Mouse (Mus musculus): ENCODE results near the gene Mnt. TPM values are rescaled to one million over a fixed set of nuclear protein-coding genes. Genes with fewer than 3 reads are reported as not detected.
A peak's percentile ranks its signal among the peaks of the same experiment; 100 is the strongest.

Gene Mnt
- total RNA-seq, 2 experiments from 2014 or later = 12.1 to 14.6 TPM

DNA sequence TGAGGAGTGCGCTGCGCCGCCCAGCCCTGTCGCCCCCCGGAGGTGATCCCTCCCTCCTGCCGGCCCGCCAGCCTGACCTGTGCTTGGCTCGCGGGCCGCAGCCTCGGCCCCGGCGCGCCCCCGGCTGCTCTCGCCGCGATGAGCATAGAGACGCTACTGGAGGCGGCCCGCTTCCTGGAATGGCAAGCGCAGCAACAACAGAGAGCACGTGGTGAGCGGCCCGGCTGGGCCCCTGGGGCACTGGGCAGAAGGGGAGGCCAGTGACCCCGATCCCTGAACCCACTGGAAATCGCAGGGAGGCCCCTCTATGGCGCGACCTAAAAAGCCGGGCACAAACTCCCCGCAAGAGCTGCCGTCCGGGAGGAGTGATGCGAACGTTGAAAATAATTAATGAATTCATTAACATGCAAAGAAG is 478 bp downstream of the Mnt start:
- peak; percentile 66 to 69 for DNase-seq
- intact Hi-C loops (cut with DNase I) = no loop called here

DNA sequence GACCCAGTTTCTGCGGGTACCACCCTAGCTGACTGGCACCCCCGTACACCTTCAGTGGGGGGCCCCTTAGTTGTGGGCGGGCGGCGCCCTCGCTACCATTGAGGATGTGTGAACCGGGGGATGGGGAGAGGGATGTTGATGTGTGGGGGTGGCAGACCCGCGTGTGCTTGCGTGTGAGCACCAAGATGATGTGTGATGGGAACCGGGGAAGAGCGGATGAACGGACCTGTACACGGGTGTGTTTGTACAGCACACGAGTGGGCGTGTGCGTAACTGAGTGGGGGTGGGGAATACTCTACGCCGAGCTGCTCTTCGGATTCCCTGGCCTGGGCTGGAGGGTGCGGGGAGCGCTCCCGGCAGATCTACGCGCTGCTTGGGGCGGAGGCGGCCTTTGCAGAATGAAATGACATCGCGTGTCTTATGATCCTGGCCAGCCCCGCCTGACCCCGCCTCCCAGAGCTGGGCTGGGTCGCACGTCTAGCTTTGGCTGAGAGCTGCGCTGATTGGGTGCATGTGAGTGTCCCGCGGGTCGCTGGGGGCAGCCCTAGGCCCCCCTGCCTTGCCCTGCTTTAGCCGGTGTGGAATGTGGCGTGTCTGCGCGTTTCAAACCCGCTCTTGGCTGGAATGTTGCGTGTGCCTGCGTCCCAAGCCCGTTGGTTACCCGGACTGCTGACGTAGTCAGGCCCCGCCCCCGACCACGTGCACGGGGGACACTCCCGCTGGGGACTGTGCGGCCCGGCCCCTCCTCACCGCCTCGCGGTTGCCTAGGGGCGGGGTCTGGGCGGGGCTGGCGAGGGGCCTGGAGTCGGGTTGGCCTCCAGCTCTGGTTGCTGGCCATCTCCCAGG is 1.1 kb downstream of the Mnt start:
- DNase-seq = peak; percentile 100
- intact Hi-C loops (cut with DNase I) = no loop called here

- peak; percentile 80 to 83 for DNase-seq
- intact Hi-C loops (cut with DNase I) = no loop called here
These were observed 1.9 kb downstream of the Mnt start for GRCm38 (mm10) chr11:74832503-74833143.

DNA sequence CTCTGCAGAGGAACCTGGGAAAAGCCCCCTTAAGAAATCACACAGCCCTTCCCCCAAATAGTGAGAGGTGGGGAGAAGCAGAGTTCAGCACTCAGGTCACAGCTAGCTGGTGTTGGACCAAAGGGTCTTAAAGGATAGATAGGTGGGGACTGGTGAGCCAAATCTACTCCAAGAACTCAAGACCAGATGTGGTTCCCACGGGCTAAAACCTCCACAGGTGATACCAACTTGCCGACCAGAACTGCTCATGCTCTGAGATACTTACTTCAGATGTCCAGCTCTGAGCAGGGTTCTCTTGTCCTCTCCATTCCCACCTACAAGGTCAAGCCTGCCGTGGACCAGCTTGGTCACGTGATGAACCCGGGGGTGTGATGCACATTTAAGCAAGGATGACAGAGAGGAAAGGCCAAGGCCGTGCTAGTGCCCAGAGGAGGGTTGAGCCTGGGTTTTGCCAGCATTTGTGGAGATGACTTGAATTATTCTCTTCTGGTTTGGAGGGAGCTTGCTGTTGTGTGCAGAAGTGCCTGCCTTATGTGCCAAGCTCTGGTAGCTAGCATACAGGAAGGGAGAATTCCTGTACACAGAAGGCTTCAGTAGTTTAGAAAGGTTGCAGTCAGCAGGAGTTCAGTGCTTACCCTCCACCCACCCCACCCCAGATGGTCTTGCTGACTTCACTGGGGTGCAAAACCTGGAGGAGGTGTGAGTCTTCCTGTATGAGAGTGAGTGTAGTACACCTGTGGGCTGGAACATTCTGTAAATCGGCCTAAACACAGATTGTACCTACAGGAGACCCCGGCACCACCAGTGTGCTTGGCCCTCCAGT is 3.0 kb downstream of the Mnt start:
- peak in 1 of 2 experiments; percentile 29 for DNase-seq
- intact Hi-C loops (cut with DNase I) = no loop called here

DNA sequence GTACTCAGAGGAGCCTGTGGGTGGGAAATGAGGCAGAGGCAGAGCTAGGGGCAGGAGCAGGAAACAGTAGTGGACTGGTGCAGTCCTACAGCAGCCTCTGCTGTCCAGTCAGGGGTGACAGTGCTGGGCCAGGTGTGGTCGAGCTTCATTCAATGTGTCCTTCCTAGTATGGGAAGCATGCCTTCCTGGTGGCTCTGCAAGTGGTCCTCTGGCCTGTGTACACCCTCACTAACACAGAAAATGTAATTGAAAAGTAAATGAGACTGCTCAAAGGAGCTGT is 3.6 kb downstream of the Mnt start:
- DNase-seq = peak in 1 of 2 experiments; percentile 18
- intact Hi-C loops (cut with DNase I) = no loop called here

- intact Hi-C loops (cut with DNase I) = no loop called here
- no peak for DNase-seq
These were observed 4.0 kb downstream of the Mnt start for GRCm38 (mm10) chr11:74834650-74835277.

DNA sequence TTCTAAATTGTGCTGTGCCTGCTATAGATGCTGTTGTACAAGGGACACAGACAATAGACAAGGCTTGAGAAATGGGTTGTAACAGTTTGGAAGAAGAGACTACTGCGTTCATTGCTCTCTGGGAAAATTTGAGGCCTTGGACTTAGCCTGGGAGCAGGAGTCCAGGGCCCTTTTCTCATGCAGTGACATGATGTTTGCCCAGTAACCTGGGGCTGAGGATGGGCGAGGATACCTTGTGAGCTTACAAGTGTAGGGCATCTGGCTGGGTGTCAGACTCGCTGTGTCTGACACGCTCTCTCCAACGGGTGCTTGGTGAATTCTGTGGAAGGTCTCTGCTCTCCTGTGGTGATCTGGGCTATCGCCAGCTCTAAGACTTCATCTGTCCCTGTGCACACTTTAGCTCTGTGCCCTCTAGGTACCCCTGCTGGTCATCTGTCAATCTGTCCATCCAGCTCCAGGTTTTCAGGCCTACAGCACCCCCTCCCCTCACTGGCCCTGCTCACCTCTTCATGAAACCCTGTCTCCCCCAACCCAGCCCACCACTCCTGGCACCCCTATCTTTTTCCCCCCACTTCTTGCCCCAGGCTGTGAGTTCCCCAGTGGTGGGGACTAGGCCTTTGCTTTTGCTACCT is 5.0 kb downstream of the Mnt start:
- intact Hi-C loops (cut with DNase I) = no loop called here
- DNase-seq = no peak

DNA sequence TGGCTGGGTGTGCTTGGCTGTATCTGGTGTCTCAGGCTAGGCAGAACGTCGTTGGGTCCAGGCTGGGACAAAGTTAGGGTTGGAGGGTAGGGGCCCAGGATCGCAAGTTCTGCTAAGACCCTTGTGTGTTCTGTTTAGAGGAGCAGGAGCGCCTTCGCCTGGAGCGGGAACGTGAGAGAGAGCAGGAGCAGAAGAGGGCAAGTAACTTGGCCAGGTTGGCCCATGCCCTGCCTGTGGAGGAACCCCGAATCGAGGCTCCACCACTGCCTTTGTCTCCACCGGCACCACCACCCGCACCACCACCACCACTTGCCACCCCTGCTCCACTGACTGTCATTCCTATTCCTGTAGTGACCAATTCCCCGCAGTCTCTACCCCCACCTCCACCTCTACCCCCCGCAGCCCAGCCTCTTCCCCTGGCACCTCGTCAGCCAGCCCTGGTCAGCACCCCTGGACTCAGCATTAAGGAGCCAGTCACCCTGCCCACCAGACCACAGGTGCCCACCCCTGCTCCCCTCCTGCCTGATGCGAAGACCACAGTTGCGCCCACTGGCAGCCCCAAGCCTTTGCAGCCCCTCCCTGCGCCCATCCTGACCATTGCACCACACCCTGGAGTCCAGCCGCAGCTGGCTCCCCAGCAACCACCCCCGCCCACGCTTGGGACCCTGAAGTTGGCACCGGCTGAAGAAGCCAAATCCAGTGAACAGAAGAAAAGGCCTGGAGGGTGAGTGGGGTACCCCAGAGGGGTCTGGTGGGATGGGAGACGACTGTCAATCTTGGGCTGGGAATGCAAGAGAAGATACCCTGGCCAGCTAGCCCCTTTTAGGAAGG is 5.7 kb downstream of the Mnt start:
- intact Hi-C loops (cut with DNase I) = no loop called here
- no peak for DNase-seq

DNA sequence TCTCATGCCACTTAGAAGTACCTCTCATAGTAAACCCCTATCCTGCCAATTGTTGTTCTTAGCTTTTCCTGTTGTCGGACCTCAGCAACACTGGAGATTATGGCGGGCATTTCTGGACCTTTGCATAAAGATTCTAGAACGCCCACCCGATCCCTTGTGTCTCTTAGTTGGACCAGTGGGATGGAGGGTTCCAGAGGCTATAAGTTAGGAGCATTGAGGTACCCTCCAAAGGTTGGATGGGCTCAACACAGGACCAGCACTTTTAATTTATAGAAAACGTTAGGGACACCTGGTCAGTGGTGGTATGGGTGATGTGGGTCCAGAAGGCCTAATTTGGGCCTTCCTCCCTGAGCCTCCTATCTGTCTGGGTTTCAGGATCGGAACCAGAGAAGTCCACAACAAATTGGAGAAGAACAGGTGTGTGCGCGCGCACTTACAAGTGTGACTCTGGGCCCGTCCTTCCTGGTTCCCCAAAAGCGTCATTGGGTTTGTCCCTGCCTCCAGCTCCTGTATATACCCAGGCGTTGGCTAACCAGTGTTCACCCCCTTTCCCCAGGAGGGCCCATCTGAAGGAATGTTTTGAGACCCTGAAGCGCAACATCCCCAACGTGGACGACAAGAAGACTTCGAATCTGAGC is 6.5 kb downstream of the Mnt start:
- intact Hi-C loops (cut with DNase I) = no loop called here

DNA sequence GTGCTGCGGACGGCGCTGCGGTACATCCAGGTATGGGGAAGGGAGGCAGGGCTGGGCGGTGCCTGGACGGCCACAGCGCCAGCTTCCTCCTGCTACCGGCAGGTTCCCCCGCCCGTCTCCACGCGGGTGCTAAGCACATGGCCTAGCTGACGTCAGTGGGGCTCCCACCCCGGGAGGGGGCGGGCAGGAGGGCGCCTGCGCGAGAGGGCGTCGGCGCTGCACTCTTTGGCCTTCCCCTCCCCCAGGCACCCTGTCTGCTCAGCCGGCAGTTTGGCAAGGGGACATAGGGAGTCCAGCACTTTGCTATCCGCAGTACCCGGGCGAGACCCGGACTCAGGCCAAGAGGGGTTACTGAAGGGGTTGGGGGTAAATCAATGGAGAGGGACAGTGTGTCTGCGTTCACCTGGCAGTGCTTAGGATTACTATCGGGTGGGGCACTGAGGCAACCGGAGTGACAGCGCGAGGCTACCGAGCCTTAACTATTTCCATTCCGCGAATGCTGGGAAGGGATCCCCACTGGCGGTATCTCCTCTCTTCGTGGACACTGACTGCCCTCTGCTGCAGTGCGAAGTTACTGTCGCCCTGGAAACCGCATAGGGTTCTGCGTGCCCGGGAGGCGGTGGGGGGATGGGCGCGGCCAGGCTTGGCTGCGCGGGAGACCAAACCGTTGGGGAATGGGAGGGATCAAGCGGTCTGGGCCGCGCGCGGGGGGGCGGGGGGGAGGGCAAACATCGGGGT is 7.1 kb downstream of the Mnt start:
- intact Hi-C loops (cut with DNase I) = loop anchor here (1.0 kb wide), 1 partner anchor 8 kb away; the partner anchor contains the start of gene Mnt
- peak; percentile 97 to 98 for DNase-seq

More for the DNA sequence above, 6.5 kb downstream of the Mnt start:
- no peak for DNase-seq

DNA sequence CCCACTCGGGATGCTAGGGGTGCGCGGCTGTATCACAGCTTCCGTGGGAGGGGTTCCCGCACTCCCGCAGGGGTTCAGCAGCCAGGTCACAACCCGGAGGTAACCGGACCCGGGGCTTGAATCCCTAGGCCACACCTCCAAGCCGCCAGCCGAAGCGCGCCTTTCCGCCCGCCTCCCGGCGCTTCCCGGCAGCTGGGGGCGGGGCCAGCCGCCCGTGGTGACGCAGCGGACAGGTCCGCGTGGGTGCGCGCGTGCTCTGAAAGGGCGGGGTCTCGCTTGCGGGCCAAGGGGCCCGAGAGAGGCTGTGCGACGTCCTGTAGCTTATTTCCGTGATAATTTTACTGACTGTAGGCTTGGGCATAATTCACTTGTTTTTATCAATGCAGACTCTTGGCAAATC is 7.7 kb downstream of the Mnt start:
- intact Hi-C loops (cut with DNase I) = loop anchor here (1.0 kb wide), 1 partner anchor 8 kb away; the partner anchor contains the start of gene Mnt
- peak; percentile 96 to 97 for DNase-seq

DNA sequence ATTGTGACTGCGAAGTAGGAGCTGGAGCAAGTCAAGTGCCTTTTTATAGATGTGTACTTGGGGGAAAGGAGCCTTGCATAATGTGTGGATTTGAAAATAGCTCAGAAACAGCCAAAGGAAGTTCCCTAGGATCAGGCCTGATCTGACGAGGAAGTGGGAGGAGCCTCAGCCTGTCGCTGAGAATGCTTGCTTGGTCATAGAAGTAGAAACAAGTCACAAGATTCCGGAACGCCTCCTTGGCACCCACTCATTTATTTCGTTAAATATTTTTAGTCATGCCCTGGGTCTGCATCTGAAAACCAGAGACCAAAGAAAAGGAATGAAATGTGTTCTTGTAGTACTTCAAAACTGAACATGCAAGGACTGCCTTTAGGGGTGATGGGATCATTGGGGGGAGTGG is 8.3 kb downstream of the Mnt start:
- intact Hi-C loops (cut with DNase I) = loop anchor here (1.0 kb wide), 1 partner anchor 9 kb away; the partner anchor contains the start of gene Mnt

GRCm38 (mm10) chr11:74839860-74840715 is 9.4 kb downstream of the Mnt start:
- intact Hi-C loops (cut with DNase I) = no loop called here
- DNase-seq = no peak

More for the DNA sequence above, 8.3 kb downstream of the Mnt start:
- DNase-seq = peak; percentile 73 to 77

DNA sequence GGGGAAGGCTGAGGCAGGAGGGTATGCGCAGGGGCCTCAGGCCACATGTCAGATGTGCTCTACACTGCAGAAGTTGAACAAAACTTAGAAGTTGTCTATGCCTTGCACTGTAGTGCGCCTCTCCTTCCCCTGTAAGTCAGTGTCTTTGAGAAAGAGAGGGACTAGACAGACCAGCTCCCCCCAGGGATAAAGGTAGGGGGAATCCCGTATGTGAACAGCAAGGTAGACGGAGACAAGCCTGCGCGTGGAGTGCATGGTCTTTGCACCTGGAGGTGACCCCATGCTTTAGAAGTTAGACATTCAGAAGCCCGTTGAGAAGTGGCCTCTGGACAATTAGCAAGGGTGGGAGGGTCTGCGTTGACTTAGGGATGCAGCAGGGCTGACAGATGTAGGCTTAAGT is 10.0 kb downstream of the Mnt start:
- peak in 1 of 2 experiments; percentile 7 for DNase-seq
- intact Hi-C loops (cut with DNase I) = no loop called here

GRCm38 (mm10) chr11:74841366-74841765 is 10.6 kb downstream of the Mnt start:
- intact Hi-C loops (cut with DNase I) = no loop called here
- peak; percentile 40 to 51 for DNase-seq

DNA sequence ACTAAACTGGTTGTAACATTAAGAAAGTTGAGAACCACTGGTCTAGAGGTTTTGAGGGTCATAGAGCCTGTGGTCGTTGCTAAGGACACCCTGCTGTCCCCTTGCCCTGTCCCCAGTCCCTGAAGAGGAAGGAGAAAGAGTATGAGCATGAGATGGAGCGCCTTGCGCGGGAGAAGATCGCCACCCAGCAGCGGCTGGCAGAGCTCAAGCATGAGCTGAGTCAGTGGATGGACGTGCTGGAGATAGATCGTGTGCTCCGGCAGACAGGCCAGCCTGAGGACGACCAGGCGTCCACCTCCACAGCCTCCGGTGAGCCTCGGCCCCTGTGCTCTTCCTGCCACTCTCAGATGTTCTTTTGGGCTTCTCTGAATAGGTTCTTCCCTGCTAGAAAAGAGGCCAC is 11.3 kb downstream of the Mnt start:
- intact Hi-C loops (cut with DNase I) = no loop called here
- DNase-seq = peak in 1 of 2 experiments; percentile 11
